Mouse (Mus musculus) embryonic facial prominence, embryonic 13.5 days (tissue): Measurements from ENCODE around the gene Cdh19. TPM values are rescaled to one million over a fixed set of nuclear protein-coding genes. Genes with fewer than 3 reads are reported as not detected.

Experiments
- ATAC-seq: fragments of 200-750 bp; cut with Nextera tagmentation; 2 replicates; pipeline ENCODE4 v1.8.0; 2017; ENCODE audit warnings: low read depth; ENCODE audit not compliant: insufficient number of reproducible peaks, insufficient read depth, low FRiP score, low TSS enrichment
- H3K27ac ChIP-seq: fragments of 300-500 bp; sonication (generic); 2 replicates; pipeline ENCODE4 v1.5.1; 2015; ENCODE audit warnings: moderate library complexity, mild to moderate bottlenecking, inconsistent platforms
- H3K27me3 ChIP-seq: fragments of 300-500 bp; sonication (generic); 2 replicates; pipeline ENCODE4 v1.6.1; 2015; ENCODE audit warnings: mild to moderate bottlenecking, inconsistent platforms
- H3K36me3 ChIP-seq: fragments of 300-500 bp; sonication (generic); 2 replicates; pipeline ENCODE4 v1.6.1; 2015; ENCODE audit warnings: mild to moderate bottlenecking, inconsistent platforms
- H3K4me1 ChIP-seq: fragments of 300-500 bp; sonication (generic); 2 replicates; pipeline ENCODE4 v1.6.1; 2015; ENCODE audit warnings: inconsistent platforms
- H3K4me2 ChIP-seq: fragments of 300-500 bp; sonication (generic); 2 replicates; pipeline ENCODE4 v1.6.1; 2015; ENCODE audit warnings: moderate library complexity, mild to moderate bottlenecking, inconsistent platforms
- H3K4me3 ChIP-seq: fragments of 300-500 bp; sonication (generic); 2 replicates; pipeline ENCODE4 v1.5.1; 2015; ENCODE audit warnings: mild to moderate bottlenecking, inconsistent platforms
- H3K9ac ChIP-seq: fragments of 300-500 bp; sonication (generic); 2 replicates; pipeline ENCODE4 v1.6.1; 2015; ENCODE audit warnings: mild to moderate bottlenecking, inconsistent platforms
- H3K9me3 ChIP-seq: fragments of 300-500 bp; sonication (generic); 2 replicates; pipeline ENCODE4 v1.6.1; 2016; ENCODE audit warnings: inconsistent platforms
- WGBS: fragments of 180-500 bp; shearing (Covaris S2); methylation state at CpG from one replicate; pipeline ENCODE4 v1.1.7; 2015; ENCODE audit warnings: mixed read lengths; 5-methylcytosine and 5-hydroxymethylcytosine counted together
- polyA plus RNA-seq: library from polyadenylated mRNA; unstranded; fragments of >200 nt; fragmentation: Nextera tagmentation; extraction: Ambion mirVana; gene quantifications from 2 replicates; pipeline ENCODE4 v1.2.1, GENCODE M21; 2015

Cdh19 gene
- 1.2 TPM in 2 replicates for polyA plus RNA-seq

DNA sequence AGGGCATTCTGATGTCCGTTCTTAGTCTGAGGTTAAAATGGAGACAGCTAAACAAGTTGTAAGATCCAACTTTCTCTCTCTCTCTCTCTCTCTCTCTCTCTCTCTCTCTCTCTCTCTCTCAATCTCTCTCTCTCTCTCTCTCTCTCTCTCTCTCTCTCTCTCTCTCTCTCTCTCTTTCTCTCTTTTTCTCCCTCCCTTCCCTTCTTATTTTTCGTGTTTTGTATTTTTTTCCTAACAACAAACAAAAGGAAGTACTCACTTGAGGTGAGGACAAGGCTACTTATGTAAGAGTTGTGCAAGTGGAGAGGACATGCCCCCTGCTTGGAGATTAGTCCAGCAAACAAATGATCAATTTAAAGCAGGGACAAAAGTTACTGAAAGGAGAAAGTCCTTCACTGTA, at the start of gene Cdh19:
TSS of gene Cdh19 (minus strand) at position 101 of the 400 bp plus-strand sequence.
- Histone ChIP-seq H3K9ac (no peak within 1 kb of the TSS), H3K4me3 (no peak within 1 kb of the TSS), H3K36me3 (no peaks in the 10 kb centered on the region), H3K9me3 (no peaks in the 10 kb centered on the region), H3K4me1 (no peaks in the 10 kb centered on the region), H3K27ac (no peak within 1 kb of the TSS), H3K4me2 (no peak within 1 kb of the TSS), H3K27me3 (no peaks in the 10 kb centered on the region)
- ATAC-seq, result no peak
- 12% methylated on average over 2 of the region's 2 CpGs for WGBS

DNA sequence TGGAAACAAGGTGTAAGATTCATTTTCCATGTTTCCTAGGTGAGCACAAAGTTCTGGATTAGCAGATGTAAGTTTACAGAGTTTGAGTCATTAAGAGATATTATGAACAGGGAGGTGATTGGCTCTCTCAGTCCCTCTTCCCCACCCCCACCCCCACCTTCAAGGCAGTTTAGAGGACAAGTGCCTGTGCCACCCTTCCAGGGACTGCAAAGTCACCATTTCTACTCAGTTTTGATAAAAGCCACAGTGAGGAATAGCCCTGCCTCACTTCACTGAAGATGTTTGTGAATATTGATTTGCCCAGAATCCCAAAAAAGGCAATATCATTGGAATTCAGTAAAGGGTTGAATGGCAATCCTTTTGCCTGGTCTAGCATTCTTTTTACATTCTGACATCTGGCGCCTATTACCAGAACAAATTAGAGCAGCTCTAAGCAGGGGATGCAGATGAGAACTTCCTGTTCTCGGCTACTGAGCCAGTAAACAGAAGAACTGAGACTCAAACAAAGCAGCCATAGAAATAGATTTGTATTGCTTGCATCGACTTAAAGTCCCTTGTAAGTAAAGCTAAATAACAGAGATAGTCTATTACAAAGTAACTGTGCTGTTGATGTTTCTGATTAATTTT, 43.2 kb upstream of the Cdh19 start:
- Histone ChIP-seq H3K4me1 (peaks cover 5% of the 10 kb centered on the region; the same call in 1 of the 2 replicates), H3K4me3 (no peak overlapping the region), H3K9ac (no peak overlapping the region), H3K27ac (no peak overlapping the region), H3K27me3 (no peaks in the 10 kb centered on the region), H3K9me3 (no peaks in the 10 kb centered on the region), H3K4me2 (no peak overlapping the region), H3K36me3 (no peaks in the 10 kb centered on the region)
- ATAC-seq, result no peak
- WGBS, result 17% methylated on average over 3 of the region's 3 CpGs

DNA sequence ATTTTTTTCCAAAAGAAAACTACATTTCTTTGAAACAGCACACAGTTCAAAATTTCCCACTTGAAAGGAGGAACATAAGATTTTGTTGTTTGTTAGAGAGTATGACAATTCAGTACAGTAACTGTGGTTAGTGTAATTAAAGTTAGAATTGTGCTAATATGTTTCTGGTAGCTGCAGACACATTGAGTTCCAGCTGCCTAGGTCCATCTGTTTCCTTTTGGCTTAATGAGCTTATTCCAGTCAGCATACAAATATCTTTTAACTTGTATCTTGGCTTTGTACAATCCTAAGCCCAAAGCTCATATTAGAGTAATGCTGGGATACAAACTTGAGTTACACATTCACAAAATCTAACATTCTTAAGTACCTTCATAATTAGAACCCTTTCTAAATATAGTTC, 40.3 kb upstream of the Cdh19 start:
- Histone ChIP-seq H3K4me1 (peaks cover 5% of the 10 kb centered on the region; the same call in 1 of the 2 replicates), H3K27ac (no peak overlapping the region), H3K4me2 (no peak overlapping the region), H3K4me3 (no peak overlapping the region), H3K36me3 (no peaks in the 10 kb centered on the region), H3K27me3 (no peaks in the 10 kb centered on the region), H3K9me3 (no peaks in the 10 kb centered on the region), H3K9ac (no peak overlapping the region)
- no peak for ATAC-seq

DNA sequence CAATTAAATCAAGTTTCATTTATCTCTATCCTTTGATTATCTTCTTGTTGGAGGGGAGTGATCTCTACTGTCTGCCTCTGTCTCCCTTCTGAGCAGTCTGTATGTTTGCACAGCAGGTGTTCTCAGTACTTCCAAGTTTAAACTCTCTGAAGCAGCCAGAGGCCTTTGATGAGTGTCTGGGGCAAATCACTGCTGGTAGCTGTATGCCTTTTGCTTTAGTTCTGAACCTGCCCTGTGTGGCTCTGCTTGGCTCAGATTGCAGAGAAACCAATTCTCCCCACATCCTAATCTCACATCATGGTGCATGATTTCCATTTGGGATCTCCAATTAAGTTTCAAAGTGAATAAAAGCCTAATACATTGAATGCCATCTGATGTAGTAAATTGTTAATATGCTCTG, 12.4 kb upstream of the Cdh19 start:
- H3K36me3 ChIP-seq, result no peaks in the 10 kb centered on the region
- no peak overlapping the region for H3K4me3 ChIP-seq
- no peak overlapping the region for H3K9ac ChIP-seq
- H3K9me3 ChIP-seq, result no peaks in the 10 kb centered on the region
- ATAC-seq, result no peak
- no peak overlapping the region for H3K4me2 ChIP-seq
- no peaks in the 10 kb centered on the region for H3K27me3 ChIP-seq
- H3K4me1 ChIP-seq, result no peaks in the 10 kb centered on the region
- H3K27ac ChIP-seq, result no peak overlapping the region

DNA sequence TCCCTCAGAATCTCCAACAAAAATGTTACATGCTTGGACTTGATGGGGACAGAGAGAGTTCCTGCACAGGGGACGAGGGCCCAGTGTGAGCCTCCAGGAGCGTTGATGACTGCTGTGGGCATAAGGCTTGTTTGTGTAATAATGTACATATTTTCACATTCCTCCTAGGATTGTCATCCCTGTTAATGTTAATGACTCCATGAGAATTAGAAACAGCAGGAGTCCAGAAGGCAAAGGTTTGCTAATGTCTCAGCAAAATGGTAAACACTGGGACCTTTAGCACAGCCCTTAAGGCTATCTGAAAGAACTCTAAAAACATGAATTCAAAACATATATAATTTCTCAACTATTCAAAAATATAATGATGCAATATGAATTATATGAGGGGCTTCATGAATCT, 8.2 kb downstream of the Cdh19 start:
- Histone ChIP-seq H3K36me3 (no peaks in the 10 kb centered on the region), H3K9ac (no peak overlapping the region), H3K27ac (no peak overlapping the region), H3K27me3 (no peaks in the 10 kb centered on the region), H3K4me2 (no peak overlapping the region), H3K9me3 (no peaks in the 10 kb centered on the region), H3K4me1 (no peaks in the 10 kb centered on the region), H3K4me3 (no peak overlapping the region)
- no peak for ATAC-seq
- 57% methylated on average over 2 of the region's 2 CpGs for WGBS

DNA sequence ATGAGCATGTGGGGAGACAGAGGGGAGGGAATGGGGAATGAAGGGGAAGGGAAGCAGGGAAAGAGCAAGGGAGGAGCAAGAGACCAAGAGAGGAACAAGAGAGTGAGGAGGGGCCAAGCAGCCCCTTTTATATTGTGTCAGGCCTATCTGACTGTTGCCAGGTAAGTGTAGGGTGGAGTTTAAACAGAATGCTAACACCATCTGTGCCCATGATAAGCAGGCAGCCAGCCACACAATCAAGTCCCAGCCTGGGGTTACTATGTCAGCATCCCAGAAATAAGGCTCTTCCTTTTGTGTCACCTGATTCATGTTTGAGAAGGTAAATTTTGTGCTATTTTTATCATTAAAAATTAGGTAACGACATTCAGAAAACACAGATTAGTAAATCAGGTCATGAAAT, 67.6 kb downstream of the Cdh19 start:
- Histone ChIP-seq H3K4me2 (no peak overlapping the region), H3K27me3 (no peaks in the 10 kb centered on the region), H3K9me3 (no peaks in the 10 kb centered on the region), H3K4me1 (no peaks in the 10 kb centered on the region), H3K4me3 (no peak overlapping the region), H3K27ac (no peak overlapping the region), H3K36me3 (no peaks in the 10 kb centered on the region), H3K9ac (no peak overlapping the region)
- 89% methylated on average over 1 of the region's 1 CpGs for WGBS
- no peak for ATAC-seq

DNA sequence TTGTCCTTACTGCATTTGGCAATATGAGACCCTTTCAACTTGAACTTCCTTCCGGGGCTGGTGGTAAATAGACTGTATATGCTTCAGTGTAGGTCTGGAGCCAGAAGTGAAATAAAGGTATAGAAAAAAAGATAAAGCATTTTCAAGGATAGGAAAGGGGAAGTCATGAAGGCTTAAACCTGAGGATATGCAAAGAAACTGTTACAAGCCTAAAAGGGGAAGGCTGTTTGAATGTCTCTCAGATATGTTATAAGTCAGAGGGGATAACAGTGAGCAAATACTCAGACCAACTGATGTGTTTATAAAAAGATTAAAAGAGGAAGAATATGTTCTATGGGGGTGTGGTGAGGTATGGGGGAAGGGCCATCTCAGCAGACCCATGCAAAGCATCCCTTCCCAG, 68.2 kb downstream of the Cdh19 start:
- H3K27me3 ChIP-seq, result no peaks in the 10 kb centered on the region
- no peak overlapping the region for H3K9ac ChIP-seq
- no peak overlapping the region for H3K4me3 ChIP-seq
- no peak overlapping the region for H3K4me2 ChIP-seq
- no peak for ATAC-seq
- 15% methylated on average over 1 of the region's 1 CpGs for WGBS
- no peaks in the 10 kb centered on the region for H3K36me3 ChIP-seq
- H3K4me1 ChIP-seq, result no peaks in the 10 kb centered on the region
- H3K27ac ChIP-seq, result no peak overlapping the region
- H3K9me3 ChIP-seq, result no peaks in the 10 kb centered on the region

DNA sequence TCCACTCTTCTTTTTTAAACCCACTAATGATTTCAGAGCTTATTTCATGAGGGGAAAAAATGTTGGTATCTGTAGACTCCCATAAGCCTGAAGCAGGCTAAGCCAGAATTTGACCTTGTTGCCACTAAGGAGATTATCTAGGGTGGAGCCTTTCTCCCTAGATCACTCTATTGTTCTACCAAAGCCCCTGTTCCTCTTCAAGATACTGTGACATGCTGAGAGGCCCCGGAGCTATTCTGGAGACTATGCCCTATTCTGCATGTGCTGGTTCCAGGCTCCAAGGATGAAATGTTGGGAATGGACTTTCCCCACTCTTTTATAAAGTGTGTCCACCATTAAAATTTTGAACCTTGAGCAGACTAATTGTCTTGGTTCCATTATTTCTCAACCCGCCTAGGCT, 73.1 kb downstream of the Cdh19 start:
- H3K4me2 ChIP-seq, result no peak overlapping the region
- no peaks in the 10 kb centered on the region for H3K27me3 ChIP-seq
- 77% methylated on average over 2 of the region's 2 CpGs for WGBS
- H3K36me3 ChIP-seq, result no peaks in the 10 kb centered on the region
- ATAC-seq, result no peak
- H3K9ac ChIP-seq, result no peak overlapping the region
- no peak overlapping the region for H3K4me3 ChIP-seq
- no peaks in the 10 kb centered on the region for H3K9me3 ChIP-seq
- no peak overlapping the region for H3K27ac ChIP-seq
- H3K4me1 ChIP-seq, result no peaks in the 10 kb centered on the region
